Mouse (Mus musculus): ENCODE measurements around the gene Bpifb9b. TPM values are rescaled to one million over a fixed set of nuclear protein-coding genes. Genes with fewer than 3 reads are reported as not detected.
A peak's percentile ranks its signal among the peaks of the same experiment; 100 is the strongest.
"Not testable (repeated sequence)": the region's sequence is repeated elsewhere in the genome, so short reads cannot be mapped to it uniquely, and the experiment has no call there.

Bpifb9b gene
- not detected in 2 replicates for polyA plus RNA-seq (2012; ENCODE audit: insufficient read depth, insufficient read length, low replicate concordance, missing spikeins)

DNA sequence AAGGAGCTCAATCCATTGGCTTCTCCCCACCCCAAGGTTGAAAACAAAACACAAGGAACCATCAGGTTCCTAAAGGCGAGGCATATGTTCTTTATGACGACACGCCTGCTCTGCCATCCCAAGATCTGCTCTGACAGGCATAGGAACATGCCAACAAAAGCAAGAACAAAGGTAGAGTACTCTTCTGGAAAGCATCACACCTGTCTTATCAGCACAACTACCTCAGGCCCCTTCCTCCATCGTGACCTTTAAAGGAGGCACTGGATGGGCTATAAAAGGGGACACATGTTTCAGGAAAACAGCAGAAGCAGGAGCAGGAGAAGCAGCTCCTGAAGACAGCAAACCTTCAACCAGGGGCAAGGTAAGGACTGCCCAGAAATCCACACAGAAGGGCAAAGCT is at the start of gene Bpifb9b:
TSS of gene Bpifb9b (plus strand) at position 301 of the 400 bp plus-strand sequence.
- not testable (repeated sequence) for H3K27ac ChIP-seq (ENCODE audit: insufficient read depth, low read depth, low read length); H3K4me3 ChIP-seq (ENCODE audit: insufficient read depth, low read depth, low read length); H3K4me1 ChIP-seq (ENCODE audit: control insufficient read depth, insufficient read depth, low read length)
- 87% methylated on average over 4 of the region's 4 CpGs for WGBS

DNA sequence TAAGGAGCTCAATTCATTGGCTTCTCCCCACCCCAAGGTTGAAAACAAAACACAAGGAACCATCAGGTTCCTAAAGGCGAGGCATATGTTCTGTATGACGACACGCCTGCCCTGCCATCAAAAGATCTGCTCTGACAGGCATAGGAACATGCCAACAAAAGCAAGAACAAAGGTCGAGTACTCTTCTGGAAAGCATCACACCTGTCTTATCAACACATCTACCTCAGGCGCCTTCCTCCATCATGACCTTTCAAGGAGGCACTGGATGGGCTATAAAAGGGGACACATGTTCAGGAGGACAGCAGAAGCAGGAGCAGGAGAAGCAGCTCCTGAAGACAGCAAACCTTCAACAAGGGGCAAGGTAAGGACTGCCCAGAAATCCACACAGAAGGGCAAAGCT is 49.5 kb upstream of the Bpifb9b start, which contains the start of gene Bpifb9a:
TSS of gene Bpifb9a (plus strand) at position 301 of the 400 bp plus-strand sequence.
- 85% methylated on average over 5 of the region's 5 CpGs for WGBS
- not testable (repeated sequence) for H3K4me1 ChIP-seq (ENCODE audit: control insufficient read depth, insufficient read depth, low read length); H3K27ac ChIP-seq (ENCODE audit: insufficient read depth, low read depth, low read length); H3K4me3 ChIP-seq (ENCODE audit: insufficient read depth, low read depth, low read length)

DNA sequence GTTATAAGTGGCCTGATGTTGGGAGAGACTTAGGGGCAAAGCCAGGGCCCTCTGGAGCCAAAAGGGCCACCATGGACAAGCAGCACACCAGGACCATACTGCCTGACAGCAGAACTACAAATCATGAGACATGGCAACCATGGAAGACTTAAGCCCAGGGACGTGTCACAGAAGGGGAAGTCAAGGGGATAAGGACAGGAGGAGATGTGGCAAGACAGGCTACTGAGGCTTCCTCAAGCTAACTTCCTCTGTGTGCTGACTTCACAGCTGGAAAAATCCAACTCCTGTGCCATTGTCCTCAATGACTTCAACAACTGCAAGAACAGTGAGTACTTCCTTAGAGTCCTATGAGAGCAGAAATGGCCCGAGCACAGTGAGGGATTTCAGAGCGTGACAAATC is 42.6 kb upstream of the Bpifb9b start:
- H3K4me1 ChIP-seq (ENCODE audit: control insufficient read depth, insufficient read depth, low read length); H3K27ac ChIP-seq (ENCODE audit: insufficient read depth, low read depth, low read length); H3K4me3 ChIP-seq (ENCODE audit: insufficient read depth, low read depth, low read length): not testable (repeated sequence)
- 90% methylated on average over 3 of the region's 3 CpGs for WGBS

DNA sequence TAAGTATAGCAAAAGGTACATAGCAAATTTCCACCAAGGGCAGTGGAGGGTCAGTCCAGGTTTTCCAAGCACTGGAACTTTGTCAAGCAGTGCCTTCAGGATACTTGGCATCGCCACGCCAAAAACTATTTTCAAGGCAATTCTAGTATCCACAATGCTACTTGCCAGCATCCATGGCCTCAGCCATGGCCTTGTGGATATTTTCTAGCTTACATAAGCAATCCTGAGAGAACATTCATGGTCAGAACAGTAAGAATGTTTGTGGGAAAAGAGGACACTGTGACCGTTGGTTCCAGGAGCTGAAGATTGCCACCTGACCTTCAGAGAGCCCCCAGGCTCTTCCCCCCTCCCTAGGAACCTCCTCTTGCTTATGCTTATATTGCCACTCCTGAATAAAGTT is 15.2 kb upstream of the Bpifb9b start:
- H3K4me1 ChIP-seq (ENCODE audit: control insufficient read depth, insufficient read depth, low read length); H3K4me3 ChIP-seq (ENCODE audit: insufficient read depth, low read depth, low read length); H3K27ac ChIP-seq (ENCODE audit: insufficient read depth, low read depth, low read length): not testable (repeated sequence)
- WGBS = 68% methylated on average over 3 of the region's 3 CpGs

DNA sequence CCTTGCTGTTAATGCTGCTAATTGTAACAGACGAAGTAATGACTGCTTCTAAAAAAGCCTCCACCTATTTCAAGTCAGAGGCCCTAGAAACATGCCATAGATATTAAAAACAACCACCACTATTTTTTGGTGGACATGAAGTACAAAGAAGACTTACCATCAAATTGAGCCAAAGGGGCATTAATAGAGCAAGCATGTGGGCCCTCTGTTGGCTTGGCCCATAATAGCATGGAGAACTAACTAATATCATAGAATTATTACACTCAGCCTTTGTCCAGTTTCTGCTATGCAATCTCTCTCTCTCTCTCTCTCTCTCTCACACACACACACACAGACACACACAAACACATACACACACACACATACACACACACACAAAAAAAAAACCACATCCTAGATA is 14.2 kb upstream of the Bpifb9b start:
- no peaks in the 10 kb centered on the region for H3K4me1 ChIP-seq (ENCODE audit: control insufficient read depth, insufficient read depth, low read length)
- no peak overlapping the region for H3K4me3 ChIP-seq (ENCODE audit: insufficient read depth, low read depth, low read length)
- H3K27ac ChIP-seq (ENCODE audit: insufficient read depth, low read depth, low read length) = no peak overlapping the region
- TF ChIP-seq POLR2A (IDR thresholded peaks at IDR 0.05; ENCODE audit: insufficient read depth, low read depth, low read length) = no peak
- no peak for TF ChIP-seq CTCF (IDR thresholded peaks at IDR 0.05; ENCODE audit: insufficient read depth, low read depth, low read length)
- 90% methylated on average over 1 of the region's 1 CpGs for WGBS

DNA sequence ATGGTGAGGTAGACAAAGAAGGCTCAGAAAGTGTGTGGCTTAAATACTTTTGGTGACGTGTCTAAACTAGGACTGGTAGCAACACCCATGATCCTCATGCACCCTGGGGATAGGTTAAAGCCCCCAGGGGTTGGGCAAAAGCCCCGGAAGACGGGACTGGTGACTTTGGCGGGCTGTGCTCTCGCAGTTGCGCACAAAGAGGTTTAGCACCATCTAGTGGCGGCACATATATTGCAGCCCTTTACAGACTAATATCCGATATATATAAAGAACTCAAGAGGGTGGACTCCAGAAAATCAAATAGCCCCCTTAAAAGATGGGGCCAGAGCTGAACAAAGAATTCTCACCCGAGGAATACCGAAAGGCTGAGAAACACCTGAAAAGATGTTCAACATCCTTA is 12.3 kb upstream of the Bpifb9b start:
- H3K4me1 ChIP-seq (ENCODE audit: control insufficient read depth, insufficient read depth, low read length); H3K4me3 ChIP-seq (ENCODE audit: insufficient read depth, low read depth, low read length); H3K27ac ChIP-seq (ENCODE audit: insufficient read depth, low read depth, low read length): not testable (repeated sequence)
- 0 out of 2 replicates have a peak, but pooled peaks have one; percentile 13 for TF ChIP-seq CTCF (IDR thresholded peaks at IDR 0.05; ENCODE audit: insufficient read depth, low read depth, low read length)
- 3% methylated on average over 10 of the region's 10 CpGs for WGBS

DNA sequence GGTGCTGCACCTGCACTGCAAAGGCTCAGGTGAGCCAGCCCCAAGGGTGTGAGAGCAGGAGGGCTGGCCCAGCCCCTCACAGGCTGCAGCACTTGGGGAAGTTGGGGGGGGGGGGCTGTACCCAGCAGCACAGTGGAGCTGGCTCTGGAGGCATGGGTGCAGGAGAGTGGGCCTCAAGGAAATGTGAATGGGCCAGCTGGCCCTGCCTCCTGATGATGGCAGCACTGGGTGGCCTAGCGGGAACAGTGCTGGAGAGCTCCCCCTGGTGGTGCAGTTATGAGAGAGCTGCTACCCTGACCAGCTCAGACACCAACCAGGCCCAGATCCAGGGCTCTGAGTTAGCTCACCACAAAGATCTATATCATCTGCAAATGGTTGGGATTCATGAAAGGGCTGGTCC is 6.5 kb upstream of the Bpifb9b start:
- 33% methylated on average over 1 of the region's 1 CpGs for WGBS
- TF ChIP-seq POLR2A (IDR thresholded peaks at IDR 0.05; ENCODE audit: insufficient read depth, low read depth, low read length) = no peak
- no peak; the same call in 1 of the 2 replicates for TF ChIP-seq CTCF (IDR thresholded peaks at IDR 0.05; ENCODE audit: insufficient read depth, low read depth, low read length)

DNA sequence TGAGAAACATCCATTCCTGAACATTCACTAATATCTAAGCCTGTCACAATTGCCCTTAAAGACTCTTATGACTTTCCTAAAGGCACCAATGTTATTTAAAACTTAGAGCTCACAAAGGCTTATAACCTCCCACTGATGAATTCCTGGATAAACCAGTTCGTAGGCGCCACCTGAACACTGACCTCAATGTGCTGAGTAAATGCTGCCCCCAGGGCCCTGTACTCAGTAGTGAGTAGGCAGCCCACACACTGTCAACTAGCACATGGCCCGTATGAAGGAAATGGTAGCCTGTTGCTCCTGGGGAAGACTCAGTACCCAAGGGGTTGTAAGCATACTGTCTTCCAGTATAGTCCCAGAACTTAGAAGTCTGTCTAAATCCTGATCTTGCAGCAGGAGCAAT is 5.3 kb upstream of the Bpifb9b start:
- H3K4me1 ChIP-seq (ENCODE audit: control insufficient read depth, insufficient read depth, low read length) = no peaks in the 10 kb centered on the region
- WGBS = 90% methylated on average over 3 of the region's 3 CpGs
- no peak overlapping the region for H3K27ac ChIP-seq (ENCODE audit: insufficient read depth, low read depth, low read length)
- TF ChIP-seq CTCF (IDR thresholded peaks at IDR 0.05; ENCODE audit: insufficient read depth, low read depth, low read length) (no peak), POLR2A (IDR thresholded peaks at IDR 0.05; ENCODE audit: insufficient read depth, low read depth, low read length) (no peak)
- no peak overlapping the region for H3K4me3 ChIP-seq (ENCODE audit: insufficient read depth, low read depth, low read length)

More for the DNA sequence above, 6.5 kb upstream of the Bpifb9b start:
- H3K4me3 ChIP-seq (ENCODE audit: insufficient read depth, low read depth, low read length) = no peak overlapping the region
- no peak overlapping the region for H3K27ac ChIP-seq (ENCODE audit: insufficient read depth, low read depth, low read length)
- H3K4me1 ChIP-seq (ENCODE audit: control insufficient read depth, insufficient read depth, low read length) = no peaks in the 10 kb centered on the region

DNA sequence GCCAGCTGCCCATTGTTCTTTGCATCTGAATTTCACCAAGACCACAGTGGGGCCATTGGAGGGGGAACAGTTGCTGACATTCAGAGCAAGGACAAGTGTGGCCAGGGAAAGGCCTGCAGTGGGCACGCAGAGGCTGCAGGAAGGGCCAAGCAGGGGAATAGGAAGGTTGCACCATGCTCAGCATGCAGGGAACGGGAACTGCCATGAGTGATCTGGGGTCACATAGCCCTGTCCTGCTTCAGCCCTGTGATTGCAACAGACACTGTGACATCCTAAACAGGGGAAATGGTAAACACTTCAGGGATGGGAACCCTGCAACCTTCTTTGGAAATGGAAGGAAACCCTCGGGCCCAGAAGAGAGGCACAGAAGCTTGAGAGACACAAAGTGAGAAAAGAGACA is 2.4 kb upstream of the Bpifb9b start:
- WGBS = 85% methylated on average over 1 of the region's 3 CpGs

DNA sequence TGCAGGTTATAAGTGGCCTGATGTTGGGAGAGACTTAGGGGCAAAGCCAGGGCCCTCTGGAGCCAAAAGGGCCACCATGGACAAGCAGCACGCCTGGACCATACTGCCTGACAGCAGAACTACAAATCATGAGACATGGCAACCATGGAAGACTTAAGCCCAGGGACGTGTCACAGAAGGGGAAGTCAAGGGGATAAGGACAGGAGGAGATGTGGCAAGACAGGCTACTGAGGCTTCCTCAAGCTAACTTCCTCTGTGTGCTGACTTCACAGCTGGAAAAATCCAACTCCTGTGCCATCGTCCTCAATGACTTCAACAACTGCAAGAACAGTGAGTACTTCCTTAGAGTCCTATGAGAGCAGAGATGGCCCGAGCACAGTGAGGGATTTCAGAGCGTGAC is 6.7 kb downstream of the Bpifb9b start:
- H3K4me1 ChIP-seq (ENCODE audit: control insufficient read depth, insufficient read depth, low read length); H3K27ac ChIP-seq (ENCODE audit: insufficient read depth, low read depth, low read length); H3K4me3 ChIP-seq (ENCODE audit: insufficient read depth, low read depth, low read length): not testable (repeated sequence)
- WGBS = 85% methylated on average over 5 of the region's 5 CpGs

More for the DNA sequence above, 2.4 kb upstream of the Bpifb9b start:
- not testable (repeated sequence) for H3K4me3 ChIP-seq (ENCODE audit: insufficient read depth, low read depth, low read length); H3K27ac ChIP-seq (ENCODE audit: insufficient read depth, low read depth, low read length); H3K4me1 ChIP-seq (ENCODE audit: control insufficient read depth, insufficient read depth, low read length)

DNA sequence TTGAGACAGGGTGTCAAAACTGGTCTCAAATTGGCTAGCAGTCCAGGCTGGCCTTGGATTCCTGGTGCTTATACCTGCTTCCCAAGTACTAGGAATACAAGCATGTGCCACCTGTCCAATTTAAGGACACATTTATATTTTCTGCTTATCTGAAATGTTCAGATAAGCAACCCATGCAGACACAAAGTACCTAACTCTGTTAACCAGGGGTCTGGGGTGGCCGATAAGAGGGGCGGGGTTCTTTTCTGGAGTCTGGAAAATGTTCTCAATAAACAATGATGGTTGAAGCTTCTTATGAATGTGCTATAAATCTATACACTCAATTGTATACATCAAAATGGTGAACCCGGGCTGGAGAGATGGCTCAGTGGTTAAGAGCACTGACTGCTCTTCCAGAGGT is 19.8 kb downstream of the Bpifb9b start:
- Histone ChIP-seq H3K27ac (ENCODE audit: insufficient read depth, low read depth, low read length) (no peak overlapping the region), H3K4me3 (ENCODE audit: insufficient read depth, low read depth, low read length) (no peak overlapping the region), H3K4me1 (ENCODE audit: control insufficient read depth, insufficient read depth, low read length) (no peaks in the 10 kb centered on the region)
- no peak for TF ChIP-seq POLR2A (IDR thresholded peaks at IDR 0.05; ENCODE audit: insufficient read depth, low read depth, low read length)
- WGBS = 84% methylated on average over 3 of the region's 3 CpGs

All from olfactory bulb, adult 2 months (tissue).